Mouse (Mus musculus) mammary gland, adult 2 months (tissue): ENCODE results near the gene Olfr512. TPM values are rescaled to one million over a fixed set of nuclear protein-coding genes. Genes with fewer than 3 reads are reported as not detected.

ENCODE experiments used
- polyA plus RNA-seq: library from polyadenylated mRNA; depleted of rRNA; stranded (reverse); fragments of >200 nt; gene quantifications from 2 replicates; pipeline ENCODE4 v1.2.3, GENCODE M21; 2012; ENCODE audit warnings: low replicate concordance; rRNA removed

Gene Olfr512
- not detected in 2 replicates for polyA plus RNA-seq

GRCm38 (mm10) chr7:108713020-108713419 lies at the start of gene Olfr512:
Gene Olfr512 (plus strand): TSS chr7:108713320.

GRCm38 (mm10) chr7:108666118-108666517 lies 47.0 kb upstream of the Olfr512 start, which contains the start of gene Olfr510:
Gene Olfr510 (plus strand): TSS chr7:108666418.

GRCm38 (mm10) chr7:108750673-108751072 lies 37.6 kb downstream of the Olfr512 start, which contains the start of gene Olfr513:
Gene Olfr513 (plus strand): TSS chr7:108750973.

Other genes with a start within 250 kb of the Olfr512 start
- not detected in 2 replicates for gene Olfr498, start 248.0 kb upstream of the Olfr512 start, polyA plus RNA-seq
- gene Olfr502, start 188.3 kb upstream of the Olfr512 start, polyA plus RNA-seq, result not detected in 2 replicates
- not detected in 2 replicates for gene Olfr503, start 168.8 kb upstream of the Olfr512 start, polyA plus RNA-seq
- gene Olfr504, start 147.5 kb upstream of the Olfr512 start, polyA plus RNA-seq, result not detected in 2 replicates
- gene Olfr506, start 102.5 kb upstream of the Olfr512 start, polyA plus RNA-seq, result not detected in 2 replicates
- not detected in 2 replicates for gene Olfr507, start 91.5 kb upstream of the Olfr512 start, polyA plus RNA-seq
- not detected in 2 replicates for gene Olfr508, start 83.3 kb upstream of the Olfr512 start, polyA plus RNA-seq
- not detected in 2 replicates for gene Olfr509, start 61.4 kb upstream of the Olfr512 start, polyA plus RNA-seq
- gene Olfr510, start 46.9 kb upstream of the Olfr512 start, polyA plus RNA-seq, result not detected in 2 replicates
- gene Olfr513, start 37.7 kb downstream of the Olfr512 start, polyA plus RNA-seq, result not detected in 2 replicates
- gene Olfr514, start 112.7 kb downstream of the Olfr512 start, polyA plus RNA-seq, result not detected in 2 replicates
- not detected in 2 replicates for gene Olfr516, start 137.2 kb downstream of the Olfr512 start, polyA plus RNA-seq
- gene Olfr517, start 159.1 kb downstream of the Olfr512 start, polyA plus RNA-seq, result not detected in 2 replicates
- gene Olfr518, start 171.7 kb downstream of the Olfr512 start, polyA plus RNA-seq, result not detected in 2 replicates
- gene Olfr519, start 181.1 kb downstream of the Olfr512 start, polyA plus RNA-seq, result not detected in 2 replicates
- gene Nlrp10, start 216.9 kb downstream of the Olfr512 start, polyA plus RNA-seq, result 0.24 and 0.47 TPM in 2 replicates
- 131 and 285 TPM in 2 replicates for gene Eif3f, start 221.1 kb downstream of the Olfr512 start, polyA plus RNA-seq
- 2.0 and 2.1 TPM in 2 replicates for gene Tub, start 237.0 kb downstream of the Olfr512 start, polyA plus RNA-seq